Mouse (Mus musculus) stomach, postnatal 0 days (tissue): Measurements from ENCODE around the gene Atg9b. TPM values are rescaled to one million over a fixed set of nuclear protein-coding genes. Genes with fewer than 3 reads are reported as not detected.

ENCODE experiments used
- ATAC-seq: fragments of 200-750 bp; cut with Nextera tagmentation; 2 replicates; pipeline ENCODE4 v1.8.0; 2017; ENCODE audit not compliant: low FRiP score, low TSS enrichment
- DNase-seq: peaks from one replicate; pipeline ENCODE4 v3.0.0-alpha.2; 2016; ENCODE audit warnings: low spot score
- H3K27ac ChIP-seq: fragments of 300-500 bp; sonication (generic); replicated peaks from 2 replicates; pipeline ENCODE4 v1.5.1; 2014; ENCODE audit warnings: mild to moderate bottlenecking, control low read depth
- H3K27me3 ChIP-seq: fragments of 300-500 bp; sonication (generic); 2 replicates; pipeline ENCODE4 v1.6.1; 2014; ENCODE audit warnings: low read length; ENCODE audit not compliant: control insufficient read depth, insufficient read depth
- H3K36me3 ChIP-seq: fragments of 300-500 bp; sonication (generic); 2 replicates; pipeline ENCODE4 v1.6.1; 2014; ENCODE audit warnings: low read length, mixed read lengths; ENCODE audit not compliant: control insufficient read depth, insufficient read depth
- H3K4me1 ChIP-seq: fragments of 300-500 bp; sonication (generic); replicated peaks from 2 replicates; pipeline ENCODE4 v1.6.1; 2014; ENCODE audit warnings: antibody characterized with exemption; ENCODE audit not compliant: control insufficient read depth, insufficient read depth
- H3K4me2 ChIP-seq: fragments of 300-500 bp; sonication (generic); replicated peaks from 2 replicates; pipeline ENCODE4 v1.6.1; 2014; ENCODE audit warnings: low read depth, mild to moderate bottlenecking, control low read depth, moderate library complexity
- H3K4me3 ChIP-seq: fragments of 300-500 bp; sonication (generic); 2 replicates; pipeline ENCODE4 v1.5.1; 2014; ENCODE audit warnings: low read depth, low read length, control low read depth
- H3K9ac ChIP-seq: fragments of 300-500 bp; sonication (generic); 2 replicates; pipeline ENCODE4 v1.6.1; 2014; ENCODE audit warnings: mild to moderate bottlenecking, low read length, control low read depth, mixed read lengths
- H3K9me3 ChIP-seq: fragments of 300-500 bp; sonication (generic); 2 replicates; pipeline ENCODE4 v1.6.1; 2016; ENCODE audit warnings: low read length; ENCODE audit not compliant: control insufficient read depth
- CTCF ChIP-seq: IDR thresholded peaks from 2 replicates; pipeline ENCODE4 v1.5.1; 2016; ENCODE audit warnings: antibody characterized with exemption, low read depth, mild to moderate bottlenecking, moderate library complexity
- EP300 ChIP-seq: optimal IDR thresholded peaks from 2 replicates; pipeline ENCODE3; 2016; ENCODE audit warnings: antibody characterized with exemption
- WGBS: fragments of 180-500 bp; shearing (Covaris S2); extraction: QIAGEN DNeasy Blood & Tissue Kit; methylation state at CpG from one replicate; pipeline ENCODE4 v1.1.7; 2014; 5-methylcytosine and 5-hydroxymethylcytosine counted together
- polyA plus RNA-seq: library from polyadenylated mRNA; unstranded; fragments of >200 nt; fragmentation: Nextera tagmentation; extraction: Ambion mirVana; gene quantifications from 2 replicates; pipeline ENCODE4 v1.2.1, GENCODE M21; 2015

The Atg9b gene
- polyA plus RNA-seq, 1 experiment from 2014 or later: 4.1 TPM

- Histone ChIP-seq H3K27ac (no peak overlapping the region), H3K9me3 (no peaks in the 10 kb centered on the region), H3K36me3 (no peaks in the 10 kb centered on the region), H3K9ac (no peak overlapping the region), H3K4me3 (0 out of 2 replicates have a peak overlapping the region, but pooled peaks have one; percentile 67), H3K4me1 (peaks cover 4% of the 10 kb centered on the region), H3K4me2 (peak overlapping the region; percentile 84), H3K27me3 (no peaks in the 10 kb centered on the region; the same call in 1 of the 2 replicates)
- DNase-seq (no peak), ATAC-seq (no peak)
- TF ChIP-seq EP300 (no peak), CTCF (no peak)
- 57% methylated on average over 3 of the region's 3 CpGs for WGBS
Measured at GRCm38 (mm10) chr5:24350073-24350472, 41.9 kb downstream of the Atg9b start.

- Histone ChIP-seq H3K9me3 (no peaks in the 10 kb centered on the region), H3K9ac (0 out of 2 replicates have a peak overlapping the region, but pooled peaks have one; percentile 38), H3K27me3 (no peaks in the 10 kb centered on the region; the same call in 1 of the 2 replicates), H3K4me3 (peak overlapping the region; percentile 45), H3K4me2 (peak overlapping the region; percentile 86), H3K36me3 (no peaks in the 10 kb centered on the region), H3K4me1 (peaks cover 7% of the 10 kb centered on the region), H3K27ac (peak overlapping the region; percentile 45)
- under 1% methylated on average over 30 of the region's 30 CpGs for WGBS
- TF ChIP-seq EP300: no peak
- TF ChIP-seq CTCF: no peak
- DNase-seq (peak; percentile 60), ATAC-seq (no peak)
Measured at GRCm38 (mm10) chr5:24348546-24348945, 43.4 kb downstream of the Atg9b start.

GRCm38 (mm10) chr5:24348128-24348527 lies 43.8 kb downstream of the Atg9b start:
- peak overlapping the region; percentile 45 for H3K4me3 ChIP-seq
- 0 out of 2 replicates have a peak overlapping the region, but pooled peaks have one; percentile 38 for H3K9ac ChIP-seq
- DNase-seq (peak; percentile 86), ATAC-seq (peak; percentile 69)
- H3K4me1 ChIP-seq: peaks cover 8% of the 10 kb centered on the region
- WGBS: 1% methylated on average over 41 of the region's 41 CpGs
- no peaks in the 10 kb centered on the region; the same call in 1 of the 2 replicates for H3K27me3 ChIP-seq
- H3K27ac ChIP-seq: peak overlapping the region; percentile 45
- peak overlapping the region; percentile 86 for H3K4me2 ChIP-seq
- H3K9me3 ChIP-seq: no peaks in the 10 kb centered on the region
- no peaks in the 10 kb centered on the region for H3K36me3 ChIP-seq
- no peak for TF ChIP-seq EP300
- no peak for TF ChIP-seq CTCF

GRCm38 (mm10) chr5:24347186-24347875 lies 44.6 kb downstream of the Atg9b start:
- H3K27ac ChIP-seq: no peak overlapping the region
- no peak overlapping the region for H3K9ac ChIP-seq
- no peak for ATAC-seq
- 42% methylated on average over 7 of the region's 7 CpGs for WGBS
- TF ChIP-seq CTCF: no peak
- TF ChIP-seq EP300: no peak
- no peaks in the 10 kb centered on the region for H3K9me3 ChIP-seq
- H3K4me1 ChIP-seq: peaks cover 8% of the 10 kb centered on the region
- no peak overlapping the region for H3K4me2 ChIP-seq
- no peaks in the 10 kb centered on the region for H3K36me3 ChIP-seq
- no peak overlapping the region for H3K4me3 ChIP-seq
- H3K27me3 ChIP-seq: no peaks in the 10 kb centered on the region; the same call in 1 of the 2 replicates
- DNase-seq: no peak

- no peak for DNase-seq
- WGBS: 83% methylated on average over 7 of the region's 7 CpGs
- Histone ChIP-seq H3K4me3 (no peak overlapping the region), H3K4me1 (peaks cover 8% of the 10 kb centered on the region), H3K9ac (no peak overlapping the region), H3K27me3 (no peaks in the 10 kb centered on the region; the same call in 1 of the 2 replicates), H3K27ac (no peak overlapping the region), H3K4me2 (no peak overlapping the region), H3K36me3 (no peaks in the 10 kb centered on the region), H3K9me3 (no peaks in the 10 kb centered on the region)
- TF ChIP-seq CTCF: no peak
- TF ChIP-seq EP300: no peak
- ATAC-seq: no peak
Measured at GRCm38 (mm10) chr5:24346313-24346712, 45.6 kb downstream of the Atg9b start.

GRCm38 (mm10) chr5:24344477-24345051 lies 47.4 kb downstream of the Atg9b start:
- Histone ChIP-seq H3K9ac (no peak overlapping the region), H3K4me1 (peaks cover 8% of the 10 kb centered on the region), H3K27me3 (no peaks in the 10 kb centered on the region), H3K4me3 (no peak overlapping the region), H3K27ac (peak overlapping the region; percentile 63), H3K36me3 (no peaks in the 10 kb centered on the region), H3K4me2 (peak overlapping the region; percentile 39), H3K9me3 (no peaks in the 10 kb centered on the region)
- DNase-seq (no peak), ATAC-seq (peak; percentile 68)
- 10% methylated on average over 12 of the region's 12 CpGs for WGBS
- TF ChIP-seq EP300: no peak
- no peak for TF ChIP-seq CTCF
